Mouse (Mus musculus): ENCODE results near the gene Olfr1186. TPM values are rescaled to one million over a fixed set of nuclear protein-coding genes. Genes with fewer than 3 reads are reported as not detected.

Gene Olfr1186
- polyA plus RNA-seq (2014; fragmentation: Illumina TruSeq; extraction: RNeasy Lipid Tissue Mini Kit (QIAGEN cat#74804); ENCODE audit: insufficient read depth, low read depth, low replicate concordance), result not detected

DNA sequence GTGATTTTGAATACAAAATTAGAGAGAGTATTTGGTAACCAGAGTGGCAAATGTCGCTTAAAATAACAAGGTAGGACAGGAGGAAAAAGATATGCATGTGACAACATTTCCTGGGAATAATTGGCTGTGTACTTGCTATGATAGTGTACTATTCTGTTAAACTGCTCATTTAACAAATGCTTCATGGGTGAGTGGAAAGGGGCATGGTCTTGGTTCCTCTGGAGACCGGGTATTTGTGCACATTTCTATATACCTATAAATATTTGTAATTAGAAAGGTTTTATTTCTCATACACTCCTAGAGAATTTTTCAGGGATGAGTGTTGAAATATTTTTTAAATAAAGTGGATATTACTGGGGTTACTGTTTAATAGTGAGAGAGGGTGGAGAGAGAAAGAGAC lies at the start of gene Olfr1186:
TSS of gene Olfr1186 (plus strand) at position 301 of the 400 bp plus-strand sequence.

GRCm38 (mm10) chr2:88483298-88483697 lies 35.1 kb upstream of the Olfr1186 start, which contains the start of gene Olfr1184:
Olfr1184 (plus strand) TSS chr2:88483598.

DNA sequence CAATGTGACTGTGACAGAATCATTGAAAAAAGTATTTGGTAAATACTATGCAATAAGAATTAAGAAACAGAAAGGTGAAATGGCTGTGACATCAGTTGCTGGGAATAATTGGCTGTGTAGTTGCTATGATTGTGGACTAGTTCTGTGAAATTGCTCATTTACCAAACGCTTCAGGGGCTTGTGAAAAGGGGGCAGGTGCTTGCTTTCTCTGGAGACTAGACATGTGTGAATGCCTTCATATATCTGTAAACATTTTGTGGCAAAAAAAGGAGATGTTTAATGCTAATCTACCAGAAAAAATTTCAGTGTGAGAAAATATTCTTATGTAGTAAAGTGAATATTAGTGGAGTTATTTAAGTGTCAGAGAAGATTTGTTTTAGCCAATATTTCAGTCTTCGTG lies 25.3 kb upstream of the Olfr1186 start, which contains the start of gene Olfr1185-ps1:
TSS of gene Olfr1185-ps1 (plus strand) at position 301 of the 400 bp plus-strand sequence.

GRCm38 (mm10) chr2:88556635-88557034 lies 38.3 kb downstream of the Olfr1186 start, which contains the start of gene Olfr1188:
Olfr1188 (plus strand) TSS chr2:88556935.

Other genes with a start within 250 kb of the Olfr1186 start
- gene Olfr1173, start 238.7 kb upstream of the Olfr1186 start, polyA plus RNA-seq (2014; fragmentation: Illumina TruSeq; extraction: RNeasy Lipid Tissue Mini Kit (QIAGEN cat#74804); ENCODE audit: insufficient read depth, low read depth, low replicate concordance), result not detected
- gene Olfr1174-ps, start 203.4 kb upstream of the Olfr1186 start, polyA plus RNA-seq (2014; fragmentation: Illumina TruSeq; extraction: RNeasy Lipid Tissue Mini Kit (QIAGEN cat#74804); ENCODE audit: insufficient read depth, low read depth, low replicate concordance), result not detected
- not detected for gene Olfr1175-ps, start 191.3 kb upstream of the Olfr1186 start, polyA plus RNA-seq (2014; fragmentation: Illumina TruSeq; extraction: RNeasy Lipid Tissue Mini Kit (QIAGEN cat#74804); ENCODE audit: insufficient read depth, low read depth, low replicate concordance)
- gene Olfr1176, start 181.8 kb upstream of the Olfr1186 start, polyA plus RNA-seq (2014; fragmentation: Illumina TruSeq; extraction: RNeasy Lipid Tissue Mini Kit (QIAGEN cat#74804); ENCODE audit: insufficient read depth, low read depth, low replicate concordance), result not detected
- not detected for gene Olfr1177-ps, start 172.1 kb upstream of the Olfr1186 start, polyA plus RNA-seq (2014; fragmentation: Illumina TruSeq; extraction: RNeasy Lipid Tissue Mini Kit (QIAGEN cat#74804); ENCODE audit: insufficient read depth, low read depth, low replicate concordance)
- not detected for gene Olfr1178, start 131.5 kb upstream of the Olfr1186 start, polyA plus RNA-seq (2014; fragmentation: Illumina TruSeq; extraction: RNeasy Lipid Tissue Mini Kit (QIAGEN cat#74804); ENCODE audit: insufficient read depth, low read depth, low replicate concordance)
- not detected for gene Olfr1179, start 112.1 kb upstream of the Olfr1186 start, polyA plus RNA-seq (2014; fragmentation: Illumina TruSeq; extraction: RNeasy Lipid Tissue Mini Kit (QIAGEN cat#74804); ENCODE audit: insufficient read depth, low read depth, low replicate concordance)
- not detected for gene Olfr1180, start 99.4 kb upstream of the Olfr1186 start, polyA plus RNA-seq (2014; fragmentation: Illumina TruSeq; extraction: RNeasy Lipid Tissue Mini Kit (QIAGEN cat#74804); ENCODE audit: insufficient read depth, low read depth, low replicate concordance)
- not detected for gene Olfr1181, start 92.4 kb upstream of the Olfr1186 start, polyA plus RNA-seq (2014; fragmentation: Illumina TruSeq; extraction: RNeasy Lipid Tissue Mini Kit (QIAGEN cat#74804); ENCODE audit: insufficient read depth, low read depth, low replicate concordance)
- gene Gm13757, start 69.4 kb upstream of the Olfr1186 start, polyA plus RNA-seq (2014; fragmentation: Illumina TruSeq; extraction: RNeasy Lipid Tissue Mini Kit (QIAGEN cat#74804); ENCODE audit: insufficient read depth, low read depth, low replicate concordance), result not detected
- gene Olfr1183, start 63.7 kb upstream of the Olfr1186 start, polyA plus RNA-seq (2014; fragmentation: Illumina TruSeq; extraction: RNeasy Lipid Tissue Mini Kit (QIAGEN cat#74804); ENCODE audit: insufficient read depth, low read depth, low replicate concordance), result not detected
- not detected for gene Olfr1184, start 35.0 kb upstream of the Olfr1186 start, polyA plus RNA-seq (2014; fragmentation: Illumina TruSeq; extraction: RNeasy Lipid Tissue Mini Kit (QIAGEN cat#74804); ENCODE audit: insufficient read depth, low read depth, low replicate concordance)
- gene Olfr1185-ps1, start 25.2 kb upstream of the Olfr1186 start, polyA plus RNA-seq (2014; fragmentation: Illumina TruSeq; extraction: RNeasy Lipid Tissue Mini Kit (QIAGEN cat#74804); ENCODE audit: insufficient read depth, low read depth, low replicate concordance), result not detected
- gene Olfr1188, start 38.4 kb downstream of the Olfr1186 start, polyA plus RNA-seq (2014; fragmentation: Illumina TruSeq; extraction: RNeasy Lipid Tissue Mini Kit (QIAGEN cat#74804); ENCODE audit: insufficient read depth, low read depth, low replicate concordance), result not detected
- not detected for gene Olfr1189, start 67.9 kb downstream of the Olfr1186 start, polyA plus RNA-seq (2014; fragmentation: Illumina TruSeq; extraction: RNeasy Lipid Tissue Mini Kit (QIAGEN cat#74804); ENCODE audit: insufficient read depth, low read depth, low replicate concordance)
- gene Olfr1191-ps1, start 122.0 kb downstream of the Olfr1186 start, polyA plus RNA-seq (2014; fragmentation: Illumina TruSeq; extraction: RNeasy Lipid Tissue Mini Kit (QIAGEN cat#74804); ENCODE audit: insufficient read depth, low read depth, low replicate concordance), result not detected
- gene Olfr1192-ps1, start 130.0 kb downstream of the Olfr1186 start, polyA plus RNA-seq (2014; fragmentation: Illumina TruSeq; extraction: RNeasy Lipid Tissue Mini Kit (QIAGEN cat#74804); ENCODE audit: insufficient read depth, low read depth, low replicate concordance), result not detected
- gene Olfr1193, start 157.1 kb downstream of the Olfr1186 start, polyA plus RNA-seq (2014; fragmentation: Illumina TruSeq; extraction: RNeasy Lipid Tissue Mini Kit (QIAGEN cat#74804); ENCODE audit: insufficient read depth, low read depth, low replicate concordance), result not detected
- not detected for gene Olfr1195, start 170.6 kb downstream of the Olfr1186 start, polyA plus RNA-seq (2014; fragmentation: Illumina TruSeq; extraction: RNeasy Lipid Tissue Mini Kit (QIAGEN cat#74804); ENCODE audit: insufficient read depth, low read depth, low replicate concordance)
- gene Olfr1196, start 186.0 kb downstream of the Olfr1186 start, polyA plus RNA-seq (2014; fragmentation: Illumina TruSeq; extraction: RNeasy Lipid Tissue Mini Kit (QIAGEN cat#74804); ENCODE audit: insufficient read depth, low read depth, low replicate concordance), result not detected
- gene Olfr1197, start 213.8 kb downstream of the Olfr1186 start, polyA plus RNA-seq (2014; fragmentation: Illumina TruSeq; extraction: RNeasy Lipid Tissue Mini Kit (QIAGEN cat#74804); ENCODE audit: insufficient read depth, low read depth, low replicate concordance), result not detected
- gene Olfr1198, start 232.8 kb downstream of the Olfr1186 start, polyA plus RNA-seq (2014; fragmentation: Illumina TruSeq; extraction: RNeasy Lipid Tissue Mini Kit (QIAGEN cat#74804); ENCODE audit: insufficient read depth, low read depth, low replicate concordance), result not detected
- not detected for gene Olfr1199, start 241.9 kb downstream of the Olfr1186 start, polyA plus RNA-seq (2014; fragmentation: Illumina TruSeq; extraction: RNeasy Lipid Tissue Mini Kit (QIAGEN cat#74804); ENCODE audit: insufficient read depth, low read depth, low replicate concordance)